Mouse (Mus musculus) cerebellum, adult 2 months (tissue): ENCODE data around the gene Ccdc167. TPM values are rescaled to one million over a fixed set of nuclear protein-coding genes. Genes with fewer than 3 reads are reported as not detected.

Source experiments
- DNase-seq, 2 experiments: peaks; one replicate each; pipeline ENCODE4 v3.0.0; 2021
- H3K27ac ChIP-seq: fragments of 200-500 bp; 2 replicates; pipeline ENCODE4 v1.5.1; 2012; ENCODE audit warnings: low read length, control low read depth, inconsistent platforms; ENCODE audit not compliant: insufficient read depth
- H3K27me3 ChIP-seq: fragments of 200-500 bp; 2 replicates; pipeline ENCODE4 v1.6.1; 2012; ENCODE audit warnings: inconsistent platforms, mild to moderate bottlenecking, low read length, moderate library complexity; ENCODE audit not compliant: control insufficient read depth, insufficient read depth
- H3K4me1 ChIP-seq: fragments of 200-500 bp; 2 replicates; pipeline ENCODE4 v1.6.1; 2011; ENCODE audit warnings: low read length; ENCODE audit not compliant: control insufficient read depth, insufficient read depth
- H3K4me3 ChIP-seq: fragments of 200-500 bp; replicated peaks from 2 replicates; pipeline ENCODE3; 2011; ENCODE audit warnings: mild to moderate bottlenecking, low read depth, low read length, control low read depth; ENCODE audit not compliant: insufficient read depth
- CTCF ChIP-seq: fragments of 200-500 bp; IDR thresholded peaks from 2 replicates; pipeline ENCODE4 v1.5.1; 2011; ENCODE audit warnings: low read depth, mild to moderate bottlenecking, control low read depth, low read length, moderate library complexity, borderline replicate concordance; ENCODE audit not compliant: insufficient read depth
- POLR2A ChIP-seq: fragments of 200-500 bp; IDR thresholded peaks from 2 replicates; pipeline ENCODE4 v1.6.1; 2011; ENCODE audit warnings: low read length, control low read depth, borderline replicate concordance; ENCODE audit not compliant: insufficient read depth
- WGBS: fragments of 180-500 bp; shearing (Covaris S2); methylation state at CpG from one replicate; pipeline ENCODE4 v1.1.7; 2018; 5-methylcytosine and 5-hydroxymethylcytosine counted together
- polyA plus RNA-seq: library from polyadenylated mRNA; depleted of rRNA; stranded (reverse); fragments of >200 nt; gene quantifications from 2 replicates; pipeline ENCODE4 v1.2.3, GENCODE M21; 2012

Gene Ccdc167
- polyA plus RNA-seq, 1 experiment = 25.9 TPM

DNA sequence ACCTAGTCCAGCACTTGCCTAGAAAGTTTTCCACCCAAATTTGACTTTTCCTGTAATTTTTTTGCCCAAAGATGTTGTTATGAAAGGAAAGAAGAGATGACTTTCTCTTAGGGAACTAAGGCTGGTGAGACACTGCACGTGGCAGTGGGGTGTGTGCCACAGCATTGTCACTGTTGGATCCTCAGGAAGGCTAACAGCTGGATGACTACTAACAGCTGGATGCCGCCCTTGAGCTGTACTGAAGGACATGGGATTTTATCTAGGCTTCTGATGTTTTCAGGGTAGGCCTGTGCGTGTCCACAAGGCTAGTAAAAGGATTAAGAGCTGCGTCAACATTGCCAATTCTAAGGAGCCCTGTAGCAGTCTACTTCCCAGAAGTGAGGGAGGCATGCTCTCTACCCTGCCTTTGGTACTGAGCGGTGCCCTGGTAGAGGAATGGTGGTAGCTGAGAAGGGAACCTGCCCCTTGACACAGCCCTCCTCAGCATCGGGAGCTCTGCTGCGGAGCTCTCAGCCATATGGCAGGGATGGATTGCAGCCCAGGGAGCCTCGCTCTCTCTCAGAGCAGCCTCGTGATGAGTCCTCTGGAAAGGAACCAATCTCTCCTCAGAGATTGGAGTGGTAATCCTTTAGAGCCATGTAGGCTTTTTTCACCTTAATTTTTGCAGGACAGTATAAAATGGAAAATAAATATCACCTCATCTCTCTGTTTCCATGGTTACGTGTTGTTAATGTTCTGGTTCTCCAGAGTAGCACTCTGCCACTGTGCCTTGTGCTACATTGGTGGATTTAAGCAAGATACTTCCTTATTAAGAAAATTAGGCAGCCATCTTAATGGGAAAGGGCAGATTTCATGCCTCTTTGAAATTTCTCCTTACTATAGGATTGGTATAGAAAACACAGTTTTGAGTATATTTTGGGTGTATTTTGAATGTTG, 48.5 kb downstream of the Ccdc167 start:
- H3K4me1 ChIP-seq = peaks cover 28% of the 10 kb centered on the region
- WGBS = 18% methylated on average over 10 of the region's 10 CpGs
- peak; percentile 88 to 93 for DNase-seq
- H3K4me3 ChIP-seq = no peak overlapping the region
- H3K27ac ChIP-seq = peak overlapping the region; percentile 96
- TF ChIP-seq POLR2A (no peak), CTCF (no peak)
- H3K27me3 ChIP-seq = no peaks in the 10 kb centered on the region

DNA sequence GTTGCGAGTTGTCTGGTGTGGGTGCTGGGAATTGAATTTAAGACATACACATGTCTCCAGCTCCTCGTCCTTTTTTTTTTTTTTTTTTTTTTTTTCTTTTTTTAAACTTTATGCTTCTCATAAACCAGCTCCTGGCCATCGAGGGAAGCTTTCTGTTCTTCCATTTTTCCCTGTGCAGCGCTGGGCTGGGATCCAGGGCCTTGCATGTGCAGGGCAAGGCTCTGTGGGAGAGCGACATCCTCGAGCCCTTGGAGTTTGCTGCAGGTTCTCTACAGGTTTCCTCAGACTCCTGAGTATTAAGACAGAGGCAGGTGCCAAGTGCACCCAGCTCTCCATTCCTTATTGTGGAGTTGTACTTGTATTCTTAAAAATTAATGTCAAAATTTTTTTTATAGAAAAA, 54.7 kb downstream of the Ccdc167 start:
- Histone ChIP-seq H3K27ac (no peak overlapping the region), H3K4me3 (no peak overlapping the region), H3K27me3 (no peaks in the 10 kb centered on the region), H3K4me1 (peaks cover 4% of the 10 kb centered on the region; the same call in 1 of the 2 replicates)
- DNase-seq = peak in 1 of 2 experiments; percentile 44
- 30% methylated on average over 6 of the region's 6 CpGs for WGBS
- TF ChIP-seq POLR2A (no peak), CTCF (no peak)

DNA sequence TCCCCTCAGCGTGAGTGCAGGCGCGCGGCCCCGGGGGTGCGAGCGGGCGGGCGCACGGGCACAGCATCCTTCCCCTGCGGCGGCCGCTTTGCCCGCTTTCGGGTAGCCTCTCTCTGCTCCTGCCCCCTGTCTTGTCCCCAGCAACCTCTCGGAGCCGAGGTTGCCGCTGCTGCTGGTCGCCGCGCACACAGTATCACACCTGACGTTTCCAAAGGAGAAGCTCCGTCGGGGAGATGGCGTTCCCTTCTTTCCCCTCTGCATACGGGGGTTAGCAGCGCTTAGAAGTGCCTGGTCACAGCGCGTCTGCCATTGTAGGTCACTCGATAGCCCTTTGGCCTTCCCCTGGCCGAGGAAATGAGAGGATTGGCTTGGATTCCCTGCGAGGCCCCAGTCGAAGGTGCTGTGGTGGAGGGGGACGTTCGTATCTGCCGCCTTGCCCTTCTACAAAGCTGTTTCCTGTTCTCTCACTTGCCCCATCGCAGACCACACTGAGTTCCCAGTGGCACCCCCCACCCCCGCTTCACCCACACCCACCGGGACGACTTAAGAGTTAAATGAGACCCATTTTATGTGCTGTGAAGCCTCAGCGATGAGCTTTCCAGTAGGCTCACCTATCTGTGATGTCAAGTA, 56.0 kb downstream of the Ccdc167 start:
- DNase-seq = no peak
- no peaks in the 10 kb centered on the region for H3K27me3 ChIP-seq

DNA sequence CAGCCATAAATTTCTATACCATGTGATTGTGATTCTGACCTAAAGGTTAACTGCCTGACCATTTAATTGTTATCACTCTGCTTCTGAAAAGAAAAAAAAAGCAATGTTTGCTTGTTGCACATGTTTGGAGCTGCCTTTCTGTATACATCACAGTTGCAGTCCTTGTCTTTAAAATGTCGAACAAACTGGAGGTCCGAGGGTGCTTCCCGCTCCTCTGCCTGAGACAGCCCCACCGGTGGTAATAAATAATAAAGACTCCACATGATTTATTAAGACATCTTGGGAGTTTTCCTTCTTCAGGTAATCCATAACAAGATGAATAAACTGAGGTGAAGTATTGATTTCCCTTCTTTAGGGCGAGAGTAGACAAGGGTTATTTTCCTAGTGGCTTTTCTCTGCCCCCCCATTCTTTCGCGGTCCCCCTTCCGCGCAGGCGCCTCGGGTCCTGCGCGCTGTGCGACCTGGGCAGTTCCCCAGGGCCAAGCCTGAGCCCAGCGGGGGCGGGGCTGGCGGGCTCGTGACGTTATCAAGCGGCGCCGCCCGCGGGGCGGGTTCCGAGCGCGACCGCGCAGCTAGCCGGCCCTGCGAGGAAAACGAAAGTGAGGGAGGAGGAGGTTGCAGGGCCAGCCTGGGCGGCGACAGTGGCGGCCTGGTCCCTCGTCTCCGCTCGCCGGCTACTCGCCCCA, 56.6 kb downstream of the Ccdc167 start, which contains the start of gene Cmtr1:
Gene Cmtr1, plus strand, starts transcription at position 520 of the 686 bp plus-strand sequence.
- WGBS = under 1% methylated on average over 41 of the region's 41 CpGs
- DNase-seq = peak; percentile 96 to 98
- H3K4me1 ChIP-seq = no peaks in the 10 kb centered on the region; the same call in 1 of the 2 replicates
- peak within 1 kb of the TSS; percentile 98 for H3K27ac ChIP-seq
- TF ChIP-seq CTCF = no peak
- peak; percentile 89 for TF ChIP-seq POLR2A
- peak within 1 kb of the TSS; percentile 95 for H3K4me3 ChIP-seq
- no peaks in the 10 kb centered on the region for H3K27me3 ChIP-seq

More for the DNA sequence above, 56.0 kb downstream of the Ccdc167 start:
- H3K27ac ChIP-seq = peak overlapping the region; percentile 98
- TF ChIP-seq POLR2A (no peak), CTCF (no peak)
- under 1% methylated on average over 41 of the region's 41 CpGs for WGBS
- H3K4me3 ChIP-seq = peak overlapping the region; percentile 95
- H3K4me1 ChIP-seq = no peaks in the 10 kb centered on the region; the same call in 1 of the 2 replicates

DNA sequence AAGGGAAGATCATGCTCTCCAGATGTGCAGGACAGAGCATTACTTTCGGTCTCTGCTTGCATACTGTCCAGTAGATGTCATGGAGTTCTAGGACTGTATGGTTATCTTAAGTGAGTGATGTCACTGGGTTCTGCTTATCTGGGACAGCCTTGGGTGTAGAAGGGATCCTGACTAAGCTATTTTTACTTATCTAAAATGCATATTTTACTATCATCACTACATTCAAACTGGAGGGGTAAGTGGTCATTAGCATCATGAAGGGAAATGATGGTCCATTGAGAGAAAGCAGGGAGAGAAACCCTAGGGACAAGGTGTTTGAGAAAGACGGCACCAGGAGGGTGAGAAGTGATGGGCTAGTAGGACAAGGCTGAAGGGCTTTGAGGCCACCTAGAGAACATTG, 58.6 kb downstream of the Ccdc167 start:
- 90% methylated on average over 2 of the region's 2 CpGs for WGBS
- H3K4me3 ChIP-seq = no peak overlapping the region
- H3K27me3 ChIP-seq = no peaks in the 10 kb centered on the region
- TF ChIP-seq CTCF (no peak), POLR2A (no peak)
- no peak overlapping the region for H3K27ac ChIP-seq
- DNase-seq = no peak
- no peaks in the 10 kb centered on the region; the same call in 1 of the 2 replicates for H3K4me1 ChIP-seq

DNA sequence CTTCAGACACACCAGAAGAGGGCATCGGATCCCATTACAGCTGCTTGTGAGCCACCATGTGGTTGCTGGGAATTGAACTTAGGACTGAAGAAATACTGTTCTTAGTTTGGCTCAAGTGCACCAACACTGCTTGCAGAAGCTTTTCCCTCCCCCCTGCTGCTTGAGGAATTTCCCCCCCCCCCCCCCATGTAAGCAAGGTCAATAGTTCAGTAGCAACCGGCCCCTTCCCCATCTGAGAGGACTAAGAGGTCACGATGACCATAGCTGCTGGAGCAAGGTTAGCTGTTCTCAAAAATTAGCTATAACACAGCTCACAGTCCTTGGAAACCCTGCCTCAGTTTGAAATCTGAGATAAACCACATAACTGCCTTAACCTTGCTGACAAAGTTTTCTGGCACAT, 74.6 kb downstream of the Ccdc167 start:
- DNase-seq = no peak
- H3K27me3 ChIP-seq = no peaks in the 10 kb centered on the region
- no peak for TF ChIP-seq CTCF
- TF ChIP-seq POLR2A = no peak

DNA sequence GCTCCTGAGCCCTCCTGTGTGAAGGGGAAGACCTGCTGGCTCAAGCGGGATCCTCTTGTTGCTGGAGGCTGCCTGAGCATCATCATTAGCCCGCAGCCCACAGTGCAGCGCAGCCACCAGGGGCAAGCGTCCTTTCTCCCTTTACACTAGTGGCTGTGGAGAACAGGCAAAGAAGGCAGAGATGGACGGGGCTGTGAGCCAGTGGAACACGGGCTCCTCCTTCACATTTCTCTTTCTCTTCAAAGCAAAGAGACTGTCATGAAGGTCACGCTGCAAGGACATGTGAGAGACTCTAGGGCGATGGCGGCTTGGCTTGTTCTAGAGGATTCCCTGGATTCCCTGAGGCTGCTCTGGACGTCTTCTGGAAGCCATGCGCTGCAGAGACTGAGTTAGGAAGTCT, 75.9 kb downstream of the Ccdc167 start:
- H3K4me3 ChIP-seq = no peak overlapping the region
- TF ChIP-seq POLR2A = no peak
- TF ChIP-seq CTCF = no peak
- H3K27me3 ChIP-seq = no peaks in the 10 kb centered on the region
- peaks cover 21% of the 10 kb centered on the region for H3K4me1 ChIP-seq
- WGBS = 94% methylated on average over 11 of the region's 11 CpGs
- DNase-seq = no peak
- no peak overlapping the region for H3K27ac ChIP-seq

More for the DNA sequence above, 74.6 kb downstream of the Ccdc167 start:
- WGBS = 60% methylated on average over 3 of the region's 3 CpGs
- H3K27ac ChIP-seq = no peak overlapping the region
- H3K4me1 ChIP-seq = peaks cover 11% of the 10 kb centered on the region
- no peak overlapping the region for H3K4me3 ChIP-seq
